Mouse (Mus musculus) heart, postnatal 14 days (tissue): Measurements from ENCODE around the gene Fam43a. TPM values are rescaled to one million over a fixed set of nuclear protein-coding genes. Genes with fewer than 3 reads are reported as not detected.

Source experiments
- DNase-seq, 2 experiments: peaks; one replicate each; pipeline ENCODE4 v3.0.0; 2021 to 2022
- intact Hi-C: fragments of 180-260 bp; cut with DNase I; formaldehyde crosslinking; loops from one replicate; pipeline ENCODE4 v1.15.1; 2025
- total RNA-seq, 2 experiments: library from RNA; stranded (reverse); gene quantifications; 2 replicates each; pipeline ENCODE4 v1.2.3; 2021

Gene Fam43a
- total RNA-seq, 2 experiments from 2014 or later: 31.8 to 34.0 TPM

DNA sequence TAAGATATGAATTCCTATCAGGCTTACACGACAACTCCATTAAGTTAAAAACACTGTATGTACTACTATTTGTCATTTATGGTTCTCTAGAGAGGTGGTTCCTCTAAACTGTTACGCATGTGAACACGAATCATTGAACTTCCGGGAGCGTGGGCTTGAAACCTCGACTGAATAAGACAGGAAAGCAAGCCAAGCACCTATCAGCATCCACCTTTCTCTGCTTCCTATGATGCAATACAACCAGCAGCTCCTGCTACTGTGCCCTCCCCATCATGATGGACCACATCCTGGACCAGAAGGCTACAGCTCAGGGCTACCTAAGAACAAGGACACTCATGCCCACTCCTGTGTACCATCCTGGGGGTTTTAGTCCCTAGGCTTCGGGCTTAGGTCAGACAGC is 24.1 kb downstream of the Fam43a start:
- no peak for DNase-seq
- intact Hi-C loops: no loop called here

- intact Hi-C loops: no loop called here
Measured at GRCm38 (mm10) chr16:30624640-30625039, 25.1 kb downstream of the Fam43a start.

GRCm38 (mm10) chr16:30627586-30628337 is 28.2 kb downstream of the Fam43a start:
- DNase-seq: peak; percentile 17 to 30
- intact Hi-C loops: no loop called here

More at GRCm38 (mm10) chr16:30624640-30625039, 25.1 kb downstream of the Fam43a start:
- DNase-seq: no peak

DNA sequence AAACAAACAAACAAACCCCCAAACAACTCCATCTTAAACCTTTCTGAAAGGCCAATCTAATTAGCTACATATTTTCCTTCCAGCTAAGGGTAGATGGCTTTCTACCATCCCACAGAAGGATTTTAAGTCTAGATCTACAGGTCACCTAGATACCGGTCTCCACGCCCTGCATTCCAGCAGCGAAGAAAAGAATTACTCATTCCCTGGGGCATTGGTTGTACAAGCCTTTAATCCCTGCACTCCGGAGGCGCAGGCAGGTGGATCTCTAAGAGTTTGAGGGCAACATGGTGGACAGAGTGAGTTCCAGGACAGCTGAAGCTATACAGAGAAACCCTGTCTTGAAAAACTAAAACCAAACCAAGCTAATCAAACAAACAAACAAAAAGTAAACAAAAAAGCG is 28.9 kb downstream of the Fam43a start:
- no peak for DNase-seq
- intact Hi-C loops: no loop called here

GRCm38 (mm10) chr16:30629509-30629908 is 30.0 kb downstream of the Fam43a start:
- intact Hi-C loops: no loop called here
- DNase-seq: no peak

DNA sequence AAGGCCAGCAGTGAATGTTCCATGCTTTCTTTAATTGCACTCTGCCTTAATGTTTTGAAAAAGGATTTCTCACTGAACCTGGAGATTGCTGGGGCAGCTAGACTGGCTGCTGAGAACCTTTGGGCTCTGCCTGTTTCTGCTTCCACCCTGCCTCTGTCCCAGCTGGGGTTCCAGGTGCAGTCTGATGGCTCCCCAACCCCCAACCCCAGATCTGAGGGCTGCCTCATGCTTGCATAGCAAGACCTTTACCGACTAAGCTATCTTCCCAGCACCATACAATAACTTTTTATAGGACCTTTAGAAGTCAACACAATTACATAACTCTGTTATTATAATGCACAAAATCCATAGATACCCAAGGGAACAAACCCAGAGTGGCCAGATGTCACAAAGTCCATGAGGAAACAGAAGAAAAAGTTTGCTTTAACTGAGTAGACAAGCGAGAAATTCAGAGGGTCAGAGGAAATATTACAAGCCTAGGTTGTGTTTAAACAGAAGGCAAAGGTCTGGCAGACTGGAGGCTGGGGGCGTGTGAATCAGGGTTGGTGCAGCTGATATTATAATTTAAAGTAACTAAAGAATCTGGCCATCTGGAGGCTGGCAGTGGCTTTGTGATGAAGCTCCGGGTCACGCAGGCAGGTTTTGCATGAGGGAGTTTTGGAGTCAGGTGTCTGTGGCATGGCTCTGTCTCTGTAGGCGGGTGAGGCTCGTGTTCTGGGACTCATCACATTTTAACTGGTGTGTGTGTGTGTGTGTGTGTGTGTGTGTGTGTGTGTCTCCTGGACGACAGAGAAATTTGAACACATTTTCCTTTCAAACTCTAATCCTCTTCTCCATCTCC is 34.6 kb downstream of the Fam43a start:
- intact Hi-C loops: no loop called here

DNA sequence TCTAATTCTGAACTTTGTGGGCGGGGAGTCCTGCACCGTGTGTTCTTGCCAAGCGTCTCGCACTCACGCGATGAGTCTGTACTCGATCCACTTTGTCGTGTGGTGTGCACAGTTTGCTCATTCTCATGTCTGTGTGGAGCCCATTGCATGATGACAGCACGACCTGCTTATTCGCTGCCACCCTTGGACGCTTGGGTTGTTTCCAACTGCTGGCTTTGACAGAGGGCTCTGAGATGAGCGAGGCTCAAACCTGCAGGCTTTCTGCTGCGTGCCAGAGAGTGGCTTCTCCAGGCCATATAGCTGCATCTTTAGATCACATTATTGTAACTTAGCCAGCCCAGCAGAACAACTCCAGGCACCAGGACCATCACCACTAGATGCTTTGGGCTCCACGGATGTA is 39.1 kb downstream of the Fam43a start:
- intact Hi-C loops: no loop called here
- DNase-seq: no peak

More for the DNA sequence above, 34.6 kb downstream of the Fam43a start:
- no peak for DNase-seq

GRCm38 (mm10) chr16:30640591-30640990 is 41.1 kb downstream of the Fam43a start:
- no peak for DNase-seq
- intact Hi-C loops: no loop called here

GRCm38 (mm10) chr16:30641408-30641807 is 41.9 kb downstream of the Fam43a start:
- intact Hi-C loops: no loop called here
- DNase-seq: no peak

- intact Hi-C loops: no loop called here
- no peak for DNase-seq
Measured at GRCm38 (mm10) chr16:30642229-30642628, 42.7 kb downstream of the Fam43a start.

DNA sequence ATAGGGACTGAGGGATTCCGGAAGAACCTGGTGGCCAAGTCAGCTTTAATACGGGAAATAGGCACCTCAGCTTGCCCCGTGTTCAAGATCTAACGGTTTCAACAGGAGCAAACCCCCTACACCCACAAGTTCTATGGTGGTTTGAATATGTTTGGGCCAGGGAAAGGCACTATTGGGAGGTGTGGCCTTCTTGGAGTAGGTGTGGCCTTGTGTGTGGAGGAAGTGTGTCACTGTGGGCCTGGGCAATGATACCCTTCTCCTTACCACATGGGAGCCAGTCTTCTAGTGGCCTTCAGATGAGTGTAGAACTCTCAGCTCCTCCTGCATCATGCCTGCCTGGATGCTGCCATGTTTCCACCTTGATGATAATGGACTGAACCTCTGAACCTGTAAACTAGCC is 45.5 kb downstream of the Fam43a start:
- intact Hi-C loops: no loop called here
- no peak for DNase-seq

- no peak for DNase-seq
- intact Hi-C loops: no loop called here
Measured at GRCm38 (mm10) chr16:30645841-30646558, 46.5 kb downstream of the Fam43a start.

DNA sequence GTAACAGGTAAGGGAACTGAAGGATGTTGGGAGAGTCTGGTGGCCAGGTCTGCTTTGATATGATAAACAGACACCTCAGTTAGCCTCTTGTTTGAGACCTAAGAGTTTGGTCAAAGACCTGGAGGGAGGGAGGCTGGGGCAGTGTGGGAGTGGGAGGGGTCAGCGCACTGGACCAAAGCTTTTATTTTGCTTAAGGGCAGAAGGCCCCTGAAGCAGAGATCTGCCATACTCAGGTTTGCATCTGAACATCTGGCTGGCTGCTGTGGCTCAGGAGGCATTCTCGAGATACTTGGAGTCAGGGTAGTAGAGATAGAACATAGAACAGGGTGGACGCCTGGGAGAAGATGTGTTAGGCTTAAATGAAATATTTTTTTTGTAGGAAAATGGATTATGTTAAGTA is 47.3 kb downstream of the Fam43a start:
- no peak for DNase-seq

DNA sequence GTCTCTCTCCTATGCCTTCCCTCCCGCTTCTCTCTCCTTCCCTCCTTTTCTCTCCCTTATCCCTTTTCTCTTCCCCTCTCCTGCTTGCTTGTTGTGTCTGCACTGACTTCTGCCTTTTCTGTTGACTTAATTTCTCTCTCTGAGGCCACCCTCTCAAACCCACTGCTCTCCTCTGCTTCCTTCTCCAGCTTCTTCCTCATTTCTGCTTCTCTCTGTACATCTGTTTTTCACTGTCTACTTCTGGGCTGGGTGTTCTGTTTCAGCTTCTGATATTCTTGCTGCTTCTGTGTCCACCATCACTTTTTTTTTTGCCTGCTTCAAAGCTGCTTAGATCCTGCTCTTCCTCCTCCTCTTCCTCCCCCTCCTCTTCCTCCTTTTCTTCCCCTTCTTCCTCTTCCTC is 51.8 kb downstream of the Fam43a start:
- no peak for DNase-seq
- intact Hi-C loops: no loop called here

More for the DNA sequence above, 47.3 kb downstream of the Fam43a start:
- intact Hi-C loops: no loop called here

Other genes with a start within 250 kb of the Fam43a start
- 10 to 100 TPM; 60.8 to 66.6 TPM for gene Atp13a3, start 193.7 kb upstream of the Fam43a start, total RNA-seq
- 10 to 100 TPM; 12.9 to 13.9 TPM for gene Tmem44, start 48.9 kb upstream of the Fam43a start, total RNA-seq
- 10 to 100 TPM; 18.0 to 18.6 TPM for gene Lsg1, start 12.1 kb upstream of the Fam43a start, total RNA-seq